Mouse (Mus musculus) left cerebral cortex, adult 9 months (tissue): ENCODE measurements around the gene Pex11b.
A peak's percentile ranks its signal among the peaks of the same experiment; 100 is the strongest.
"Not testable (repeated sequence)": the region's sequence is repeated elsewhere in the genome, so short reads cannot be mapped to it uniquely, and the experiment has no call there.

Experiments used
- DNase-seq, 2 experiments: peaks; one replicate each; pipeline ENCODE4 v3.0.0; 2022; ENCODE audit warnings: low spot score in 2 of 2

Pex11b gene

DNA sequence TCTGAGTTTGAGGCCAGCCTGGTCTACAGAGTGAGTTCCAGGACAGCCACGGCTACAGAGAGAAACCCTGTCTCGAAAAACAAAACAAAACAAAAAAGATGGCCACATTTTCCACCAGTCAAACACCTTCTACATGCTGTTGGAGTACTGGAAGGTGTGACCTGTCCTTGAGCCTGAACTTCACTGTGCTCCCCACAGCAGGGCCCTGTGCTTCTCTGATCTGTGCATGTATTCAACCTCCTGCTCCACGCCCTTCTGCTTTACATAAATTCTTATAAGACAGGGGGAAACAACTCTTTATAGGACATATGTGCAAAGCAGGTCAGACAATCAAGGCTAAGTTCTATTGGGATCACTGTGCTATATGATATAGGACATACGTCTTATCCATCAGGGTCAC, 12.0 kb upstream of the Pex11b start:
- no peak for DNase-seq

DNA sequence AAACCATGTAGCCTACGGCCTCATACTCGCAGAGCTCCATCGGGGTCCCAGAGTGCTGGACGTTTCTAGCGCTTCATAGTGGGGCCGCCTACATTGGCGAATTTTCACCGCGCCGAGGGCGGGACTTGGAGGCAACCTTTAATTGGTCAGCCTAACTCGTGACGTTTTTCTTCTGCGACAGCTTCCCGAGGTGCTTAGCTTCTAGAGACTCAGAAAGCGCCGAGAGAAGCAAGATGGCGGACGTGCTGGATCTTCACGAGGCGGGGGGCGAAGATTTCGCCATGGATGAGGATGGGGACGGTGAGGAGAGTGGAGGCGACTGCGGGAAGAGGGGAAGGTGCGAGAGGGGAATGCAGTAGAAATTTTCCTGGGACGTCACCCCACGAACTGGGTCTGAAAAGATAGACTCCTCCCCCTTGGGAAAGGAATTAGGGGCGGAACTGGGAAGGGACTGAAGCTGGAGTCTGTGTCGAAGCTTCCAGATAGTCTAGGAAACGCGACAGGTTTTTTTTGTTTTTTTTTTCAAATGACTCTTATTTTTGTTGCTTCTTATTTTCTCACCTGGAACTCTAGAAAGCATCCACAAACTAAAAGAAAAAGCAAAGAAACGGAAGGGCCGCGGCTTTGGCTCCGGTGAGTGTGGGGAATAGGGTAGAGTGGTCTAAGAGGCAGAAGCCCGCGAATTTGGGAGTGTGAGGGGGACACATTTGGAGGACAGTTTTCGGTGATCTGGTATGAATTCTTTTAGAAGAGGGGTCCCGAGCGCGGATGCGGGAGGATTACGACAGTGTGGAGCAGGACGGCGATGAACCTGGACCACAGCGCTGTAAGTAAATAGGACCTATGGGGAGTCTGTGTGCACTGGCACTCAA, 5.2 kb upstream of the Pex11b start, which contains the start of gene Rbm8a:
Gene Rbm8a, plus strand, starts transcription at position 205 of the 872 bp plus-strand sequence.
- peak; percentile 88 to 98 for DNase-seq

DNA sequence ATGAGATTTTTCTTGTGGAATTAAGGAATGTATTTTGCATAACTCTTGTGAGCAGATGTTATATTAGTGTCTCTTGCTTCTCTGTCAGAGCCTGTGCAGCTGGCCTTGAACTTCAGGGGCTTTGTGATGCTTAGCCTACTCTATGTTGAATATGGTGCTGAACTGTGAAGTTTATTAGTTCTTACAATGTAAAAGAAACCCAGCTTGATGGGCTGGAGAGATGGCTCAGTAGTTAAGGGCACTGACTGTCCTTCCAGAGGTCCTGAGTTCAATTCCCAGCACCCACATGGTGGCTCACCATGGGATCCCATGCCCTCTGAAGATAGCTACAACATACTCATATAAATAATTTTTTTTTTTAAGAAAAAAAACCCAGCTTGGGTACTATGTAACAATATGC, 3.1 kb upstream of the Pex11b start:
- no peak for DNase-seq

DNA sequence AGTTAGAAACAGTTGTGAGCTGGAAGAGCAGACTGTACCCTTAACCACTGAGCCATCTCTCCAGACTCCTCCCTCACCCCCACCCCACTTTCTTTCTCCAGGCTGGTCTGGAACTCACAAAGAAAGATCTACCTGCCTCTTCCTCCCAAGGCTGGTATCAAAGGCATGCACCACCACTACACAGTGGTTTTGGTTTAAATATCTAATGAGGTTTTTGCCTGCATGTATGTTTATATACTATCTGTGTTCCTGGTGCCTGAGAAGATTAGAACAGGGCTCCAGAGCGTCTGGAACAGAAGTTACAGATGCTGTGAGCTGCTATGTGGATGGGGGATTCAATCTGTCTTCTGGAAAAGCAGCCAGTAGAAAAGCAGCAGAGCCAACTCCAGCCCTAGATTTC, 1.2 kb upstream of the Pex11b start:
- no peak for DNase-seq

DNA sequence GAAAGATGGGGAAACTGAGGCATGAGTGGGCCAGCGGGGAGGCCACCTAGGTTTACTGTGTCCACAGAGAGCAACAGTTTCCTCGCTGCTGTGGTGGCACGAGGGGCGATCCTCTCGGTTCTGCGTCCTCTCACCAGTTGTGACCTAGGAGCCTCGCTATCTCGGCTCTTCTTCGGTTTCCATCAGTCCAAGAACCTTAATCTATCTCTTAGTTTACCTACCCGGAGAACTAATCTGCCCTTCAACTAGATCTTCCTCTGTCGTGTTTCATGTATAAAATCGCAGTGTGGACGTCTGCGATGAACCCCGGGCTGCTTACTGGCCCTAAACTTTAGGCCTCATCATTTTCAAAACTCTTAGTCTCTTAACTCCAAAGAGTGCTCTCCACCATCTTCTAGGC, 730 bp downstream of the Pex11b start:
- no peak for DNase-seq

DNA sequence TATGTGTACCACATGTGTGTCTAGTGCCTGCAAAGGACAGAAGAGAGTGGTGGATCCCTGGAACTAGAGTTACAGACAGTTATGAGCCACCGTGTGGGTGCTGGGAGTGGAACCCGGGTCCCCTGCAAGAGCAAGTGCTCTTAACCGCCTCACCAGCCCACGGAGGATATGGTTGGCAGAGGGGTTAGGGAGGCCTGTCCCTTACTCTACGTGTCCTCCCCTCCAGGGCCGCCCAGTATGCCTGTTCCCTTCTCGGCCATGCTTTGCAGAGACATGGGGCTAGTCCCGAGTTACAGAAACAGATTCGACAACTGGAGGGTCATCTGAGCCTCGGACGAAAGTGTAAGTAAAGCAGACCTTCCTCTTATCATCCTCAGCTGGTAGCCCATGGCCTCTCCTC, 1.3 kb downstream of the Pex11b start:
- DNase-seq: no peak

DNA sequence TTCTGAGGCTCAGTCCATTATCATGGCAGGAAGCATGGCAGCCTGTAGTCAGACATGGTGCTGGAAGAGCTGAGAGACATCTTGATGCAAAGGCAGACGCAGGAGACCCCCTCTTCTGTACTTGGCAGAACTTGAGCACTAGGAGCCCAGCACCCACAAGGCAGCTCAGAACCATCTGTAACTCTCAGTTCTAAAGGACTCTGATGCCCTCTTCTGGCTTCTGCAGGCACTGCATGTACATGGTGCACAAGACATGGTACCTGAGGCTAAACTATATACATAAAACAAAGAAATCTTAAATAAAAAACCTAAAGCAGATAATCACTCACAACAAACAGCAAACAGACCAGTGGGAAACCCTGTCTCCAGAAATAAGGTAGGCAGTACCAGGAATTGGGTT, 4.0 kb downstream of the Pex11b start:
- peak in 1 of 2 experiments; percentile 66 for DNase-seq

DNA sequence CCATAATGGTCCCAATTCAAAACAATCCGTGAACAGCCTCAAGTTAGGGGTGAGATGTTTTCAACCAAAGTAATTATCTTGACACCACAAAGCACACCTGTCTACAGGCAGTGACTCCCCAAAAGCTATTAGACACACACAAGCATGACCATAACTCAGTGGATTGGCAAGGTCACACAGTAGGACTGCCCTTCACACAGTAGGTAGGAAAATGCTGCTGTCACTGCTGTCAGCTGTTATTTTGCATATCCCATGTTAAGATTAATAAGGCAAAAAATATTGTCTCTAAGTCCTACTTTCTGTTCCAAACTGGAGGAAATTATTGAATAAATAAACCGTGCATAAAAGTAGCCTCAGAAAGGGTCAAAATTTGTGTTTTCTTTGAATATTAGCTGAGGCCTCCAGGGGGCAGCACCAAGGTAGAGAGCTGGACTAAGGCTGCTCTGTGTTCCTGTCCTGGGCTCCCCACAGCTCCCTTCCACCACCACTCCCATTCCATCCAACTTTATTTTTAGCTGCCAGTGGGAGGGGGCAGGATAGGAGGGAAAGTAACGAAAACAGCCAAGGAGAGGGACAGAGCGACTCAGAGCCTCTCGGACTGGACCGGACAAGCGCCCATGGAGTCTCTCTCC, 10.0 kb downstream of the Pex11b start, which contains the start of gene Itga10:
Gene Itga10, plus strand, starts transcription at position 567 of the 632 bp plus-strand sequence.
- DNase-seq: no peak

DNA sequence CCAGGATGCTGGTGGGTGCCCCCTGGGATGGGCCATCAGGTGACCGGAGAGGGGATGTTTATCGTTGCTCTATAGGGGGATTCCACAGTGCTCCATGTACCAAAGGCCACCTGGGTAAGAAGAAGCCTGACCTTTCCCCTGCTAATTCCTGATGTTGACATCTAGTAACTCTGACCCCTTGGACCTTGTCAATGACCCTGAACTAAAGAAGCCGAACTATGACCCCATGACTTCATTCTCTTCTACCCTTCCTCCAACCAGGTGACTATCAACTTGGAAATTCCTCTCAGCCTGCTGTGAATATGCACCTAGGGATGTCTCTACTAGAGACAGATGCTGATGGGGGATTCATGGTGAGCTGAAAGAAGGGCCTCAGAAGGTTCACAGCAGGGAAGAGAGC, 12.2 kb downstream of the Pex11b start:
- DNase-seq: no peak

DNA sequence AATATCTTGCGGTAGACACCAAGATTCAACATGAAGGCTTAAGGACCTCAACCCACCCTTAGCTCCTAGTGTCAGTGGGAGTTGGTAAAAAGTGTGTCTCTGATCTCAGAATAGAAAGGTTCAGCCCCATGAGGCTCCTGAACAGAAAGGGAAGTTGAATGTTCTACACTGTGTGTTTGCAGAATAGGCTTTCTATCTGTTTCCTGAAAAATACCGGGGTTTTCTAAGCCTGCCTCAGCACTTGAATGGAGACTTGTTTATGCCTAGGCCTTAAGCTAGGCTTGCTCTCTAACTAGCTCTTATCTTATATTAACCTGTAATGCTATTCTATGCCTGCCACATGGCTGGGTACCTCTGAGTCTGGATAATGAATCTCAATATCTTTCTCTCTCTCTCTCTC, 25.7 kb downstream of the Pex11b start:
- no peak for DNase-seq

DNA sequence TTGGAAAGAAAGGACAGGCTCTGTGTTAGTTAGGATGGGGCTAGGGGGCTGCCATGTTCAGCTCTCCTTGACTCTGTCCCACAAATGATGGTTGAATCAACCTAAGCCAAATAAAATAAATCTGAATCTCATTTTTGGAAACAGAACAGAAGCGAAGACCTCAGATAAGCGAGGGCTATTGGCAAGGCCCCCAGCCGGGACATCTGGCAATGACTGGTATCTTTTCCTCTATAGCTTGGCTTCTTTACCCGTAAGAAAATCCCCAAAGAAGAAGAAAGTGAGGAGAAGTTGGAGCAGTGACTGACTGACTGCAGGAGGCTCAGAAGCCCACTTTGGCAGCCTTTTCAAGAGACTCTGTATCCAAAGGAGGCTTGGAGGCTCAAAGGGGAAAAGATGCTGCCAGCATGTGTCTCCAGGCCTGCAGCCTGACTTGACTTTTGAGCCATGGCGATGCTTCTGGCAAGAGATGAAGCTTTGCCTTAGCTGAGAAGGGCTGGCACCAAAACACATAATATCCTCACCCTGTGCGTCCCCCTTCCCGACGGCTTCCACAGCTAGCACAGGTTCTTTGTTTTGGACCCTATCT, 27.6 kb downstream of the Pex11b start:
- DNase-seq: no peak

DNA sequence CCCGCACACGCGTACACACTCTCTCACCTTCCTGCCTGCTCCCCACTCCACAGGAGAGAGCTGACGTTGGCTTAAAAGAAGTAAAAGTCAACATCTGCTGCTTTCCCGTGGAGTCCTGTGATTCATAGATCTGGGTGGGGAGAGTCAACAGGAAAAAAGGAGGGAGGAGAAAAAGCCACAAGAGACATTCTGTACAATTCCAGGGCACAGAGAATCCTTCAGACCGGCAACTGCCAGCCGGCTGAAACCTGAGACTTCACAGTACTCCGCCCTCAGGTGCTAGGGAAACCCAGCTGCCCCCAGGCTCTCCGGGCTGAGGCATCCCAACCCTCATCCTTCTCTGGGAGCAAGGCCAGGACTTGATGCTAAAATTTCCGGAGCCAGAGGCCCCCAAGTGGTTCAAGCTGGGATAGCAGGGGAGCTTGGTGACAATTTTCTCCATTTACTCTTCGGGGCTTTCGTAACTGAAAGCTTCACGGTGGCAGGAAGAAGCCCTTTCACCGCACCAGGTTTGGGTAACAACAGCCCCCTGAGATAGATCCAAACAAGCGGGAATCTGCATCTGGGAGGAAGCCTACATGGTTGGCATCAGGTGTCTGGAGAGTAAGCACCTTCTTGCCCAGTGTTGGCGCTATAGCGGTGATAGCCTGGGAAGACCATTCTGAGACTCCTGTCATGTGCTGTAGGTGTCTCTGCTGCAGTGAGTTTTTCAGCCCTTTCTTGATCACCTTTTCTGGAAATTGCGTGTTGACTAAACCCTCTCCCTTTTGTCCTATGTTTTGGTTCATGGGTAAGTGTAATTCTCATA, 28.5 kb downstream of the Pex11b start:
- DNase-seq: peak; percentile 59 to 93

DNA sequence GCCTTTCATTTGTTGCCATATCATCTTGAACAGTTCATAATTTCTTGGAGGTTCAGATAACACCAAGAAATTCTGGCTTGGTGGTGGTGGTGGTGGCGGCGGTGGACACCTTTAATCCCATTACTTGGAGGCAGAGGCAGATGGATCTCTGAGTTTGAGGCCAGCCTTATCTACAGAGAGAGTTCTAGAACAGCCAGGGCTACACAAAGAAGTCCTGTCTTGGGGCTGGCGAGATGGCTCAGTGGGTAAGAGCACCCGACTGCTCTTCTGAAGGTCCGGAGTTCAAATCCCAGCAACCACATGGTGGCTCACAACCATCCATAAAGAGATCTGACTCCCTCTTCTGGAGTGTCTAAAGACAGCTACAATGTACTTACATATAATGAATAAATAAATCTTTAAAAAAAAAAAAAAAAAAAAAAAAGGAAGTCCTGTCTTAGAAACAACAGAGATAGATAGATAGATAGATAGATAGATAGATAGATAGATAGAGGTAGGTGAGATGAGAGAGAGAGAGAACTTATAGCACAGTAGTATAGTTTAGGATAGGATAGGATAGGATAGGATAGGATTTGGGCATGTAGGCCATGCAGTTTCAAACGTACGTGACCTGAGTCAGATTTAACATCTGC, 30.7 kb downstream of the Pex11b start:
- not testable (repeated sequence) for DNase-seq

DNA sequence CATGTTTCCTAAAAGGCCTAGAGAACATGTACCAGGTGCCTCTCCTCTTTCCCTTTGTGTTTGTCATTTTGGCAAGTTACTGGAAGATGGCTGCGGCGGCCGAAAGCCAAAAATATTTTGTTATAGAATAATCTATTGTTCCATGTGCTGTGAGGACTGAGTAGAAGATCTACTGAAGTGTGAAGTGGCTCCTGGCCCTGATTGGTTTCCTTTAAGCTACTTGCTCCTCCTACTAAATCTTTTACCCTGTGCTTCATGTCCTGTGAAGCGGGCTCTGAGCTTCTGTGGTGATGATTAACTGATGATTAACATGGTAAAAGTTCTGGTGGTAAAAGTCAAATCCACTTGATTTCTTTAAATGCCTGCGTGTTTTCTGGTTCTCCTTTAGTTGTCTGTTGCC, 31.7 kb downstream of the Pex11b start:
- no peak for DNase-seq

DNA sequence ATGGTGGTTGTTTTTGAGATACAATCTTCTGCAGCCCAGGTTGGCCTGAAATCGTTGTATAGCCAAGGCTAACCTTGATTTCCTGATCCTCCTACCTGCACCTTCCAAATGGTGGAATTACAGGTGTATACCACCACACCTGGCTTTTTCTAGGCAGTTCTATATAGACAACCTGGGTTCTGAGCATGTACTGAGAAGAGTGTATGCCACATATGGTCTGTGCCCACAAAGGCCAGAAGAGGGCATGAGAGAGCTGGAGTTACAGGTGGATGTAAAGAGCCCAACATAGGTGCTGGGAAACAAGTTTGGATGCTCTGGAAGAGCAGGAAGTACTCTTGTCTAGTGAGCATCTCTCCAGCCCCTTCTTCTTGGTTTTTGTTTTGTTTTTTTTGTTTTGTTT, 32.1 kb downstream of the Pex11b start:
- no peak for DNase-seq

DNA sequence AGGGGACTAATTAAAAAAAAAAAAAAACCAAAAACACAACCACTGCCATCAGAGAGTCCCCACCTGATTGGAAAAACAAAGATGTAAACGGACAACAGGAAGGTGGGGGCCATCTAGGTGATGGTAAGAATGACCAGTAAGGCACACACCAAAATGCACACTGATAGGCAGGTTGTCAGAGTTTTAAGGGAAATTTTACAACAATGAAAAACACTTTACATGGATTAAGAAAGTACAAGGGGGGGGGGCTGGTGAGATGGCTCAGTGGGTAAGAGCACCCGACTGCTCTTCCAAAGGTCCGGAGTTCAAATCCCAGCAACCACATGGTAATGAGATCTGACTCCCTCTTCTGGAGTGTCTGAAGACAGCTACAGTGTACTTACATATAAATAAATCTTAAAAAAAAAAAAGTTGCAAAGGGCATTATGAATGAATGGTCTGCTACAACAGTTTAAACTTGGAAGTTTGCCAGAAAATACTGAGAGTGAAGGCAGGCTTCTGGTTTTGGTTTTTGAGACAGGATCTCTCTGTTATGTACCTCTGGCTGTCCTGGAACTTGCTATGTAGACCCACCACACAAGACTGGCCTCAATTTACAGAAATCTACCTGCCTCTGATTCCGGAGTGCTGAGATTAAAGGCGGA, 33.4 kb downstream of the Pex11b start:
- DNase-seq: no peak

DNA sequence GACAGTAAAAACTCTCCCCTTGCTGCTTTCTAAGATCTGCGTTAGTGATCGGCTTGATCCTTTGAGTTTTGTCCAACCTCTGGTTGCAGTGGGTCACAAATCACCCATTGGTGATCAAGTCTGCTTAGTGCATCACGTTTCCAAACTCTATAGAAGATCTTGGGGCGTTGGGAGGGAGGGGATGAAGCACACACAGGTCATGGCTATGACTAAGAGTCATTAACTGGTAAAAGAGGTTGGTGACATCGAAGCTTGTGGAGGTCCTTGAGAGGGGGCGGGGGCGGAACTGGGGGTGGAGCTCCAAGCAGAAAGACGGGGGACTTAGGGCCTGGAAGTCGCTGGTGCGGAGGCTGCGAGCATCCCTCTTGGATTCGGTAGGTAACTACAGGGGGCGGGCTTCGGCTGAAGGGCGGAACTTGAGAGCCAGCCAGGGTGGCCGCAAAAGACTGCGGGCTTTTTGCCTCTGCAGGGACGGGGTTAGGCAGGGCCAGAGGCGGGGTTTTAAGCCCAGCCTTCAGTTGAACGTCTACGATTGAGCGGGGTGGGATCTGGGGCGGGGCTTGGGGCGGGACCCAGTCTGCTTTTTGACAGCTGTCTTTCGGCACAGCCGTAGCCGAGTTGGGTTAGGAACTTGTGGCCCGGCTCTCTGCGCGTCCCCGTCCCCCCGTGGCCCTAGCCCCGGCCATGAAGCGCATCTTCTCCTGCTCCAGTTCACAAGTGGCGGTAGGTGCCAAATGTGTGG, 34.7 kb downstream of the Pex11b start, which contains the start of gene Ankrd35:
Gene Ankrd35, plus strand, starts transcription at position 405 of the 742 bp plus-strand sequence.
- DNase-seq: peak; percentile 39 to 71

DNA sequence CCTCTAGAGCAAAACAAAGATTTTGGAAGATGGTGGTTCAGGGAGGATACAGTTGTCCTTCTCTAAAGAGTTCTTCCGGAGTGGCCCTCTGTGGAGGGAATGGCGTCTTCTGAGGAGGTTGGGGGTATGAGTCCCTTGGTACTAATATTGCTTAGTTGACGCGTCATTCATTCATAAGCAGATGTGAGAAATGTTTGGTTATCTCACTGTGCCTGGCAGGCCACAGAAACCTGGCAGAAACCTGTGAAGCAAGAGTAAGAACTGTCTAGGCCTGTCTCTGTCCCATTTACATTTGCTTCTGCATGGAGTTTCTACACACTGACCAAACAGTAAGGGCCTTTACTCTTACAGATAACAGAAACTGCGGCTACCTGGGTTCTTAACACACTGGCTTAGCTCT, 36.3 kb downstream of the Pex11b start:
- DNase-seq: no peak

DNA sequence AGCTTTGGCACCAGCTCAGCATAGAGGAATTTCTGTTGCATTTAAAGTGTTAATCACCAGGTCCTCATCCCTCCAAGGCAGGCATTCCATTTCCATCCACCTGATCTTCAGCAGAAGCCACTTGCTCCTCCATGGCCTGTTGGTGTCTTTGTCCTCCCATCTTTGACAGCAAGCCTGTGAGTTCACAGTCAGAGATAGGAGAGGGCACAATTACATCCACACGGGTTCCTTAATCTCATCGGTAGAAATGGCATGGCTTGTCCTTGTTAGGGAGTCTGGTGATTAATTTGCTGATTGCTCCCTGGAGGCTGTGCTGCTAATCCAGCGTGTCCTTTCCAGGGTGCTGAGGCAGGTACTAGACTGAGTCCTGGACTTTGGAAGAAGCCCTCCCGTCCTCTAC, 38.3 kb downstream of the Pex11b start:
- DNase-seq: no peak

DNA sequence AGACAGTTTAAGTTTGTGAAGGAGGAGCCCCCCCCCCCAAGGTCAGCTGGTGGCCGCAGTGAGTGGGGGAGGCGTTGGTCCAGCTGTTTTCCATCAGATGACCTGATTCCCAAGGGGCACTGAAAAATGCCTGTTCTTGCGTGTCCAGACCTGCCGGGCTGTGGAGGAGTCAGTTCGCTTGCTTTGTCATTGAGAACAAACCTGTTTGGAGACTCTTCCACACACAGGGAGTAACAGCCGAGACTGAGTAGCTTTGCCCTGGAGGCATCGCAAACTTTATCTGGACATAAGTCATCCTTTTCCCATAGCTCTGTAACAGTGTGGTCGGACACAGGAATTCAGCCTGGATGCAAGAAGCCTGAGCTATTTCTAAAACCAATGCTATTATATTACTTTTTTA, 39.3 kb downstream of the Pex11b start:
- DNase-seq: no peak
